ENCODE assay signal across 8 mouse cellular contexts in genomic region chr2:32845572-32846100, GRCm38 (mm10). TPM values are rescaled to one million over a fixed set of nuclear protein-coding genes. Genes with fewer than 3 reads are reported as not detected.
A peak's percentile ranks its signal among the peaks of the same experiment; 100 is the strongest.
DNase-seq lines count a peak whose midpoint lies in the region; ATAC-seq and TF ChIP-seq lines count a peak whose summit lies in the region.

No protein-coding gene starts in this region.

- DNase-seq in kidney, postnatal 0 days (ENCODE audit: low spot score): no peak
- no peak for DNase-seq in kidney, postnatal 25 days
- no peak for DNase-seq in intestine, embryonic 14.5 days (ENCODE audit: low spot score)
- DNase-seq in ovary, adult 18-20 months (ENCODE audit: low spot score): no peak
- DNase-seq in left cerebral cortex, adult 11 months (ENCODE audit: low spot score): no peak
- DNase-seq in adrenal gland, postnatal 25 days: no peak

- no peaks in the 10 kb centered on the region for H3K36me3 ChIP-seq in kidney, postnatal 0 days (ENCODE audit: insufficient read depth, low read length)
- peaks cover 3% of the 10 kb centered on the region; the same call in 1 of the 2 replicates for H3K36me3 ChIP-seq in intestine, embryonic 14.5 days (ENCODE audit: control insufficient read depth, insufficient read depth, low read length)
- H3K36me3 ChIP-seq in neural tube, embryonic 12.5 days: peaks cover 4% of the 10 kb centered on the region; the same call in 1 of the 2 replicates

- ATAC-seq in kidney, postnatal 0 days (replicated peaks; ENCODE audit: low FRiP score, low read depth): no peak
- ATAC-seq in common myeloid progenitor, adult 5-6 weeks (replicated peaks; ENCODE audit: low read depth, poor library complexity, severe bottlenecking): 0 out of 2 replicates have a peak, but pooled peaks have one; percentile 1
- no peak for ATAC-seq in intestine, embryonic 14.5 days (replicated peaks; ENCODE audit: low FRiP score, low TSS enrichment, low read depth)
- no peak for ATAC-seq in neural tube, embryonic 12.5 days (ENCODE audit: low FRiP score, low read depth)

- H3K9ac ChIP-seq in kidney, postnatal 0 days (ENCODE audit: low read depth, low read length): peak overlapping the region; percentile 75
- peak overlapping the region; percentile 61 for H3K9ac ChIP-seq in intestine, embryonic 14.5 days (ENCODE audit: low read length)
- peak overlapping the region; percentile 85 for H3K9ac ChIP-seq in neural tube, embryonic 12.5 days

- H3K4me2 ChIP-seq in kidney, postnatal 0 days (ENCODE audit: low read length): peak overlapping the region; percentile 78
- H3K4me2 ChIP-seq in intestine, embryonic 14.5 days (ENCODE audit: low read length): peak overlapping the region; percentile 93
- peak overlapping the region; percentile 95 for H3K4me2 ChIP-seq in neural tube, embryonic 12.5 days (replicated peaks)

- TF ChIP-seq CTCF in kidney, postnatal 0 days (IDR thresholded peaks at IDR 0.05; ENCODE audit: low read depth): no peak

- H3K4me1 ChIP-seq in kidney, postnatal 0 days (replicated peaks; ENCODE audit: insufficient read depth, low read length): no peaks in the 10 kb centered on the region
- H3K4me1 ChIP-seq in intestine, embryonic 14.5 days (replicated peaks; ENCODE audit: control insufficient read depth, insufficient read depth, low read length): 0 out of 2 replicates have a peak, but pooled peaks cover 2% of the 10 kb centered on the region
- H3K4me1 ChIP-seq in neural tube, embryonic 12.5 days: peaks cover 6% of the 10 kb centered on the region

- peak overlapping the region; percentile 85 for H3K27ac ChIP-seq in kidney, postnatal 0 days
- H3K27ac ChIP-seq in intestine, embryonic 14.5 days (ENCODE audit: low read depth): peak overlapping the region; percentile 82
- H3K27ac ChIP-seq in neural tube, embryonic 12.5 days: 0 out of 2 replicates have a peak overlapping the region, but pooled peaks have one; percentile 59

- no peaks in the 10 kb centered on the region for H3K9me3 ChIP-seq in kidney, postnatal 0 days (replicated peaks; ENCODE audit: low read length)
- H3K9me3 ChIP-seq in intestine, embryonic 14.5 days (ENCODE audit: control insufficient read depth, low read length): no peaks in the 10 kb centered on the region
- no peaks in the 10 kb centered on the region for H3K9me3 ChIP-seq in neural tube, embryonic 12.5 days

- 4% methylated on average over 12 of the region's 12 CpGs for WGBS in kidney, postnatal 0 days
- 5% methylated on average over 12 of the region's 12 CpGs for WGBS in intestine, embryonic 14.5 days
- 4% methylated on average over 12 of the region's 12 CpGs for WGBS in neural tube, embryonic 12.5 days

- peak overlapping the region; percentile 70 for H3K4me3 ChIP-seq in kidney, postnatal 0 days (replicated peaks; ENCODE audit: low read depth, low read length)
- peak overlapping the region; percentile 78 for H3K4me3 ChIP-seq in intestine, embryonic 14.5 days (ENCODE audit: low read depth, low read length)
- H3K4me3 ChIP-seq in neural tube, embryonic 12.5 days: peak overlapping the region; percentile 77

- no peaks in the 10 kb centered on the region for H3K27me3 ChIP-seq in kidney, postnatal 0 days (ENCODE audit: insufficient read depth, low read length)
- no peaks in the 10 kb centered on the region for H3K27me3 ChIP-seq in intestine, embryonic 14.5 days (replicated peaks; ENCODE audit: control insufficient read depth, insufficient read depth, low read length)
- no peaks in the 10 kb centered on the region for H3K27me3 ChIP-seq in neural tube, embryonic 12.5 days (replicated peaks)

RNA-seq across cellular contexts. Expression of gene Stxbp1, which starts 1.4 kb away (rescaled TPM):
- 14.3 and 14.6 TPM in 2 replicates for polyA plus RNA-seq in kidney, postnatal 0 days (2015; fragmentation: Nextera tagmentation; extraction: Ambion mirVana)
- 7.4 and 9.1 TPM in 2 replicates for total RNA-seq in common myeloid progenitor, adult 5-6 weeks (2017)
- 26.7 and 27.0 TPM in 2 replicates for polyA plus RNA-seq in intestine, embryonic 14.5 days (2014; fragmentation: Nextera tagmentation; extraction: Ambion mirVana)
- 121 and 130 TPM in 2 replicates for polyA plus RNA-seq in neural tube, embryonic 12.5 days (2016; fragmentation: Nextera tagmentation; extraction: Ambion mirVana)
- total RNA-seq in adrenal gland, postnatal 25 days (2021): 15.6 and 22.2 TPM in 2 replicates

RNA-seq across cellular contexts. Expression of gene Fam129b, which starts 30.3 kb away (rescaled TPM):
- polyA plus RNA-seq in kidney, postnatal 0 days (2015; fragmentation: Nextera tagmentation; extraction: Ambion mirVana): 41.1 and 42.2 TPM in 2 replicates
- 13.1 TPM in 2 replicates for total RNA-seq in common myeloid progenitor, adult 5-6 weeks (2017)
- polyA plus RNA-seq in intestine, embryonic 14.5 days (2014; fragmentation: Nextera tagmentation; extraction: Ambion mirVana): 22.3 and 25.2 TPM in 2 replicates
- 39.6 and 40.3 TPM in 2 replicates for polyA plus RNA-seq in neural tube, embryonic 12.5 days (2016; fragmentation: Nextera tagmentation; extraction: Ambion mirVana)
- total RNA-seq in adrenal gland, postnatal 25 days (2021): 14.0 and 15.2 TPM in 2 replicates
